Mouse (Mus musculus): ENCODE results near the gene Lrrc63. TPM values are rescaled to one million over a fixed set of nuclear protein-coding genes. Genes with fewer than 3 reads are reported as not detected.

Gene Lrrc63
- not detected in 2 replicates for polyA plus RNA-seq (2015; fragmentation: Nextera tagmentation; extraction: Ambion mirVana)

- peaks cover 7% of the 10 kb centered on the region for H3K4me1 ChIP-seq
- ATAC-seq (replicated peaks) = peak; percentile 94
- H3K9ac ChIP-seq (replicated peaks) = peak within 1 kb of the TSS; percentile 55
- H3K4me3 ChIP-seq = peak within 1 kb of the TSS; percentile 71
- no peaks in the 10 kb centered on the region for H3K36me3 ChIP-seq
- no peaks in the 10 kb centered on the region for H3K27me3 ChIP-seq
- peak within 1 kb of the TSS; percentile 95 for H3K4me2 ChIP-seq (replicated peaks)
- no peaks in the 10 kb centered on the region for H3K9me3 ChIP-seq
- H3K27ac ChIP-seq (replicated peaks) = peak within 1 kb of the TSS; percentile 50
- WGBS = 1% methylated on average over 41 of the region's 42 CpGs
Measured at GRCm38 (mm10) chr14:75130501-75131318, at the start of gene Lrrc63, which contains the start of gene Lcp1. TSS of gene Lrrc63 (minus strand) at chr14:75130881. TSS of gene Lcp1 (plus strand) at chr14:75131101.

DNA sequence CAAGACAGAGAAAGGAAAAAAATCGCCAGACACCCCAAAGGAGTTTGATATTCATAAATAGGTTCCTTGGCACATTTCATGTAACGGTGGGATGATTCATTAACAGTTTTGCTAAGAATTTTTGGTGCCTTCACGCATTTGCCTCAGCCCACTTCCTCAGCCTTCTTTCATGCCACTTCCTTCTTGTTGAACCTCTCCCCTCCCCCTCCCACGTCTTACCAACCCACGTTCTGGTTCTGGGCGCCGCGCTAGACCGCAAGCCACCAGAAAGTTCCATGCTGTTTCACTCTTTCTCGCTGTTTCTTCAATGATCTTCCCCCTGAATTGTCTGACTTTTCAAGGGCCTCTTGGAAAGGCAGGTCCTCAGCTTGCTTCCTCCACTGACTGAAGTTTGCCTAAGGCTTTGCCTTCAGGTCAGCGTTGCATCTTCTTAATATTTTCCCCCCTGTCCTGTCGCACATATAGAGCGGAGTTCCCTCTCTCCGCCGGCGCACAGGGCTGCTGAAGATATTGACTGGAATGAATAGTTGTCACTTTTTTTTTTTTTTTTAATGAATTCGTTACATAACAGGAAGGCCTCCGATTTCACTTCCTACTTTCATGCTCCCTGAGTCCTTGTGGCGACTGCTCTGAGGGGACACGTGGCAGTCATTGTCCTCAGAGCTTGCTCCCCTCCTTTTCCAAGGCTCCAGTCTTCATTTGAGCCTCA, 48.7 kb upstream of the Lrrc63 start:
- no peak overlapping the region for H3K27ac ChIP-seq (replicated peaks)
- no peaks in the 10 kb centered on the region for H3K36me3 ChIP-seq
- H3K4me3 ChIP-seq = no peak overlapping the region
- no peaks in the 10 kb centered on the region for H3K4me1 ChIP-seq
- no peaks in the 10 kb centered on the region for H3K27me3 ChIP-seq
- no peaks in the 10 kb centered on the region for H3K9me3 ChIP-seq
- no peak for ATAC-seq (replicated peaks)
- 85% methylated on average over 20 of the region's 20 CpGs for WGBS
- no peak overlapping the region for H3K4me2 ChIP-seq (replicated peaks)
- H3K9ac ChIP-seq (replicated peaks) = no peak overlapping the region

- no peak for ATAC-seq (replicated peaks)
Measured at GRCm38 (mm10) chr14:75178801-75179211, 48.1 kb upstream of the Lrrc63 start.

GRCm38 (mm10) chr14:75178384-75178793, 47.7 kb upstream of the Lrrc63 start:
- Histone ChIP-seq H3K9me3 (no peaks in the 10 kb centered on the region), H3K4me3 (no peak overlapping the region), H3K9ac (replicated peaks) (no peak overlapping the region), H3K36me3 (no peaks in the 10 kb centered on the region), H3K27ac (replicated peaks) (no peak overlapping the region), H3K4me2 (replicated peaks) (no peak overlapping the region), H3K4me1 (no peaks in the 10 kb centered on the region), H3K27me3 (no peaks in the 10 kb centered on the region)
- WGBS = 82% methylated on average over 14 of the region's 14 CpGs
- no peak for ATAC-seq (replicated peaks)

More at GRCm38 (mm10) chr14:75178801-75179211, 48.1 kb upstream of the Lrrc63 start:
- Histone ChIP-seq H3K4me3 (no peak overlapping the region), H3K9me3 (no peaks in the 10 kb centered on the region), H3K27me3 (no peaks in the 10 kb centered on the region), H3K4me1 (no peaks in the 10 kb centered on the region), H3K9ac (replicated peaks) (no peak overlapping the region), H3K4me2 (replicated peaks) (no peak overlapping the region), H3K27ac (replicated peaks) (no peak overlapping the region), H3K36me3 (no peaks in the 10 kb centered on the region)
- 89% methylated on average over 10 of the region's 10 CpGs for WGBS

GRCm38 (mm10) chr14:75177400-75177799, 46.7 kb upstream of the Lrrc63 start:
- Histone ChIP-seq H3K4me1 (no peaks in the 10 kb centered on the region), H3K4me3 (no peak overlapping the region), H3K36me3 (no peaks in the 10 kb centered on the region), H3K27me3 (no peaks in the 10 kb centered on the region), H3K27ac (replicated peaks) (no peak overlapping the region), H3K9me3 (no peaks in the 10 kb centered on the region), H3K9ac (replicated peaks) (no peak overlapping the region), H3K4me2 (replicated peaks) (no peak overlapping the region)
- ATAC-seq (replicated peaks) = no peak
- WGBS = 83% methylated on average over 3 of the region's 3 CpGs

- Histone ChIP-seq H3K9ac (replicated peaks) (no peak overlapping the region), H3K4me2 (replicated peaks) (no peak overlapping the region), H3K27me3 (no peaks in the 10 kb centered on the region), H3K9me3 (no peaks in the 10 kb centered on the region), H3K27ac (replicated peaks) (no peak overlapping the region), H3K36me3 (no peaks in the 10 kb centered on the region), H3K4me1 (no peaks in the 10 kb centered on the region), H3K4me3 (no peak overlapping the region)
- WGBS = 63% methylated on average over 4 of the region's 4 CpGs
- ATAC-seq (replicated peaks) = no peak
Measured at GRCm38 (mm10) chr14:75176425-75177045, 45.9 kb upstream of the Lrrc63 start.

- WGBS = 89% methylated on average over 7 of the region's 7 CpGs
- Histone ChIP-seq H3K9ac (replicated peaks) (no peak overlapping the region), H3K27ac (replicated peaks) (no peak overlapping the region), H3K36me3 (no peaks in the 10 kb centered on the region), H3K9me3 (no peaks in the 10 kb centered on the region), H3K4me2 (replicated peaks) (no peak overlapping the region), H3K4me3 (no peak overlapping the region), H3K27me3 (no peaks in the 10 kb centered on the region), H3K4me1 (no peaks in the 10 kb centered on the region)
- no peak for ATAC-seq (replicated peaks)
Measured at GRCm38 (mm10) chr14:75175781-75176180, 45.1 kb upstream of the Lrrc63 start.

- Histone ChIP-seq H3K36me3 (no peaks in the 10 kb centered on the region), H3K9ac (replicated peaks) (no peak overlapping the region), H3K4me3 (no peak overlapping the region), H3K4me1 (no peaks in the 10 kb centered on the region), H3K27ac (replicated peaks) (no peak overlapping the region), H3K4me2 (replicated peaks) (no peak overlapping the region), H3K27me3 (no peaks in the 10 kb centered on the region), H3K9me3 (no peaks in the 10 kb centered on the region)
- 85% methylated on average over 9 of the region's 9 CpGs for WGBS
- ATAC-seq (replicated peaks) = no peak
Measured at GRCm38 (mm10) chr14:75174731-75175555, 44.3 kb upstream of the Lrrc63 start.

DNA sequence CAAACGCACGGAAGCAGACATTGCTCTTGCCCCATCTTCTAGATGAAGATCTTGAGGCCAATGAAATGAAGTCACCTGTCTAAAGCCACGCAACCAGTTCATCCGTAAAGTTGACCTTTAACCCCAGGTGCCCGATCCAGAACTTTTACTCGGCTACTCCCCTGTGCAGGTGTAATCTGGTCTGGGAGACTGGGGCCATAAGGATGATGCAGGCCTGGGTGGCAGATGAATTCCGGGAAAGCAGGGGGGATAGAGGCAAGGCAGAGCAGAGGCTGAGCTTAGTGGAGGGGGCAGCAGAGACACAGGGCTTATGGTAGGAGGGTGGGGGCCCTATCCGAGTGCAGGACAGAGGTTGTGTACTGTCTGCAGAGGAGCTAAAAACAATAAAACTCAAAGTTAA, 43.6 kb upstream of the Lrrc63 start:
- no peak overlapping the region for H3K4me2 ChIP-seq (replicated peaks)
- no peak overlapping the region for H3K4me3 ChIP-seq
- H3K27me3 ChIP-seq = no peaks in the 10 kb centered on the region
- H3K4me1 ChIP-seq = no peaks in the 10 kb centered on the region
- no peaks in the 10 kb centered on the region for H3K36me3 ChIP-seq
- no peak for ATAC-seq (replicated peaks)
- no peaks in the 10 kb centered on the region for H3K9me3 ChIP-seq
- WGBS = 88% methylated on average over 8 of the region's 8 CpGs
- no peak overlapping the region for H3K9ac ChIP-seq (replicated peaks)
- H3K27ac ChIP-seq (replicated peaks) = no peak overlapping the region

DNA sequence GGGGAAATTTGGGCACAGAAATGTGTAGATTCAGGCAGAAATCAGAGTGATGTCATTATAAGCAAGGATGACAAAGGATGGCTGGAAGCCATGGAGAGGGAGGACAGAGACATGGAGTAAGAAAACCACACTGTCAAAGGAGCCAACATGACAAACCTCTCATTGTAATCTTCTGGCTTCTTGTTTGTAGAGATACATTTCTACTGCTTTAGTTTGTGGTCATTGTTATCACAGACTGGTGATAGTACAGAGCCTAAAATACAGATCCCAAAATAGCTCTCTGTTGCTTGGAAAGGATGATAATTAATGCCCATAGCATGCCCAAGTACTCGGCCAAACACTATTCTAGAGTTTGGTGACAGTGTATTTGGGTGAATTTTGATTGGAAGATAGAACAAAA, 39.9 kb upstream of the Lrrc63 start:
- Histone ChIP-seq H3K27me3 (no peaks in the 10 kb centered on the region), H3K4me3 (no peak overlapping the region), H3K9ac (replicated peaks) (no peak overlapping the region), H3K27ac (replicated peaks) (no peak overlapping the region), H3K9me3 (no peaks in the 10 kb centered on the region), H3K36me3 (no peaks in the 10 kb centered on the region), H3K4me2 (replicated peaks) (no peak overlapping the region), H3K4me1 (no peaks in the 10 kb centered on the region)
- 77% methylated on average over 1 of the region's 1 CpGs for WGBS
- no peak for ATAC-seq (replicated peaks)

DNA sequence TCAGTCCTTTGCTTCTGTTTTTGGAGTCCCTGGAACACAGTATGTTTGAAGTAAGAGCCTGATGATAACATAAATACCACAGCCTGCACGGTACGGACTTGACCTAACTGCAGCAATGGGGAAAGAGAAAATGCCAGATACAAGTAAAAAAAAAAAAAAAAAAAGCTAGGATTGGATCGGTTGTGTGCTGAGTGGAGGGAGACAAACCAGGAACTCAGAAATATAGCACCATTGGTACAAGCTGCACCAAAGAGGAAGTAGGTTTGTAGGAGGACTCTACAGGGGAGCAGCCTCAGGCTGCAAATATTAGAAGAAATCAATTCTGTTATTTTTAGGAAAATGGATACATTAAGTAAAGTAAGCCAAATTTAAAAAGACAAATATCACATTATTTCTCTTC, 37.8 kb upstream of the Lrrc63 start:
- no peak overlapping the region for H3K4me2 ChIP-seq (replicated peaks)
- H3K9ac ChIP-seq (replicated peaks) = no peak overlapping the region
- no peaks in the 10 kb centered on the region for H3K27me3 ChIP-seq
- no peaks in the 10 kb centered on the region for H3K4me1 ChIP-seq
- H3K4me3 ChIP-seq = no peak overlapping the region
- no peak for ATAC-seq (replicated peaks)
- 87% methylated on average over 3 of the region's 3 CpGs for WGBS
- no peaks in the 10 kb centered on the region for H3K36me3 ChIP-seq
- no peak overlapping the region for H3K27ac ChIP-seq (replicated peaks)
- no peaks in the 10 kb centered on the region for H3K9me3 ChIP-seq

All from forebrain, embryonic 15.5 days (tissue).